Mouse (Mus musculus) kidney, postnatal 14 days (tissue): ENCODE data around the gene Olfr18.
"Not testable (repeated sequence)": the region's sequence is repeated elsewhere in the genome, so short reads cannot be mapped to it uniquely, and the experiment has no call there.

Experiments
- DNase-seq: peaks from one replicate; pipeline ENCODE4 v3.0.0; 2022; ENCODE audit warnings: mixed read lengths

Olfr18 gene

GRCm38 (mm10) chr9:20335994-20336393 is at the start of gene Olfr18:
Gene Olfr18, minus strand, starts transcription at chr9:20336094.
- DNase-seq = no peak

- DNase-seq = no peak
These were observed 49.4 kb upstream of the Olfr18 start for GRCm38 (mm10) chr9:20385343-20385703.

- DNase-seq = peak; percentile 92
These were observed 48.8 kb upstream of the Olfr18 start, which contains the start of gene Zfp560 for GRCm38 (mm10) chr9:20384532-20385342. Gene Zfp560, minus strand, starts transcription at chr9:20385177.

- DNase-seq = no peak
These were observed 47.8 kb upstream of the Olfr18 start for GRCm38 (mm10) chr9:20383659-20384058.

DNA sequence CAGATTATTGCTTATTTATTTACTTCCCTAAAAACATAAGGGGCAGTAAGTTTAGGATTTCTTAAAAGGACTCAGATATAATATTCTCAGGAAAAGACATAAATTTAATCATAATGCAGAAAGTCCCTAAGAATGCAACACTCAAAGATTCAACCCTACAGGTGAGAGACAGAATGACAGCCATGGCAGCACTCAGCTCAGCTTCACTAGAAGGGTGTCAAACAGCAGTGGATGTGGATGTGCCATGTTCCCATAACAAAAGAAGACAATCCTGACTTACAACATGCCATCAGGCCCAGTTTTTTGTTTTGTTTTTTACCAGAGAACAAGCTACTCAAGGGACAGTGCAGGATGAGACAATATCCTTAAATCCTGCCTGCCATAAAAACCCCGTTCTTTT is 38.8 kb upstream of the Olfr18 start:
- DNase-seq = no peak

DNA sequence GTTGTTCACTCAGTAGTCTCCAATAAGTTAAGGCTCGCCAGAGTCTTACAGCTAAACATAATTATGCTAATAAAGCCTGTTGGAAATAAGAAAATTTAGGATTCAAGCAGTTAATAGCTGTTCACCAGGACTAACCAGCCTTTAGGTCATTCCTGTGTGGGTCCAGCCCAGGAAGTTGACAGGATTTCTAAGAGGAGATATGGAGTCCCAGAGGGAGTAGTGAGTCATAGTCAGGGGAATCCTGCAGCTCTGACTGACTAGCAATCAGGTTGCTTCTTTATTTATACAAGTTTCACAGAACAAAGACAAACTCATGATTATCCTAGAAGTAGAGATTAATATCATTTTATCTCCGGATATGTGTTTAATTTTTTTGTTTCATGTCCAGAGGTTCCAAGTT is 31.4 kb upstream of the Olfr18 start:
- no peak for DNase-seq

GRCm38 (mm10) chr9:20348501-20348900 is 12.6 kb upstream of the Olfr18 start:
- DNase-seq = no peak

- DNase-seq = no peak
These were observed 37.7 kb downstream of the Olfr18 start, which contains the start of gene Olfr873 for GRCm38 (mm10) chr9:20298232-20298631. Gene Olfr873, plus strand, starts transcription at chr9:20298532.

DNA sequence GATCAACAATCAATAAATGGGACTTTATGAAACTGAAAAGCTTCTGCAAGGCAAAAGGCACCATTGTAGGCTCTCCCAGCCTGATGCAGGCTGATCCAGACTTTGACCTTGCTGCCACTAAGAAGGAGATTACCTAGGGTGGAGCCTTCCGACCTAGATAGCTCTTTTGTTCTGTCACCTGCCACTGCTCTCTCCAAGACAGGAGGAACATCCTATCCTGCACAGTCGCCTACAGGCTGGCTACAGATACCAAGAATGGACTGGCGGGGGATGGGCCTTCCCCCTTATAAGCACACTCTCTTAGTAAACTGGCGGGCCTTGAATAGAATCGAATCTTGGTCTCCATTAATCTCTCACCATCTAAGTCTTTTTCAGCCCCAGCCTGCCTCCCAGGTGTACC is 40.3 kb downstream of the Olfr18 start:
- not testable (repeated sequence) for DNase-seq

GRCm38 (mm10) chr9:20282051-20282450 is 53.8 kb downstream of the Olfr18 start, which contains the start of gene Olfr39:
Gene Olfr39, plus strand, starts transcription at chr9:20282351.
- DNase-seq = no peak
